Mouse (Mus musculus): ENCODE results near the gene Fbxo21. TPM values are rescaled to one million over a fixed set of nuclear protein-coding genes. Genes with fewer than 3 reads are reported as not detected.

Gene Fbxo21
- total RNA-seq, 2 experiments from 2014 or later = 128 to 150 TPM

GRCm38 (mm10) chr5:118037798-118038484, 61.4 kb downstream of the Fbxo21 start:
- no peak for DNase-seq (ENCODE audit: extremely low spot score in 1 of 2, low spot score in 1 of 2)

- no peak for DNase-seq (ENCODE audit: extremely low spot score in 1 of 2, low spot score in 1 of 2)
Measured at GRCm38 (mm10) chr5:118039241-118039668, 62.7 kb downstream of the Fbxo21 start.

- no peak for DNase-seq (ENCODE audit: extremely low spot score in 1 of 2, low spot score in 1 of 2)
Measured at GRCm38 (mm10) chr5:118042599-118042998, 66.1 kb downstream of the Fbxo21 start.

GRCm38 (mm10) chr5:118043761-118044160, 67.2 kb downstream of the Fbxo21 start:
- DNase-seq (ENCODE audit: extremely low spot score in 1 of 2, low spot score in 1 of 2) = no peak

- DNase-seq (ENCODE audit: extremely low spot score in 1 of 2, low spot score in 1 of 2) = peak in 1 of 2 experiments; percentile 66
Measured at GRCm38 (mm10) chr5:118044907-118045306, 68.4 kb downstream of the Fbxo21 start.

GRCm38 (mm10) chr5:118045385-118045784, 68.9 kb downstream of the Fbxo21 start:
- DNase-seq (ENCODE audit: extremely low spot score in 1 of 2, low spot score in 1 of 2) = no peak

GRCm38 (mm10) chr5:118047091-118047757, 70.7 kb downstream of the Fbxo21 start:
- DNase-seq (ENCODE audit: extremely low spot score in 1 of 2, low spot score in 1 of 2) = no peak

GRCm38 (mm10) chr5:118048412-118048811, 71.9 kb downstream of the Fbxo21 start:
- DNase-seq (ENCODE audit: extremely low spot score in 1 of 2, low spot score in 1 of 2) = no peak

GRCm38 (mm10) chr5:118048928-118049327, 72.4 kb downstream of the Fbxo21 start:
- DNase-seq (ENCODE audit: extremely low spot score in 1 of 2, low spot score in 1 of 2) = no peak

GRCm38 (mm10) chr5:118050743-118051142, 74.2 kb downstream of the Fbxo21 start:
- DNase-seq (ENCODE audit: extremely low spot score in 1 of 2, low spot score in 1 of 2) = no peak

GRCm38 (mm10) chr5:118051981-118052662, 75.6 kb downstream of the Fbxo21 start:
- DNase-seq (ENCODE audit: extremely low spot score in 1 of 2, low spot score in 1 of 2) = no peak

- no peak for DNase-seq (ENCODE audit: extremely low spot score in 1 of 2, low spot score in 1 of 2)
Measured at GRCm38 (mm10) chr5:118053205-118053604, 76.7 kb downstream of the Fbxo21 start.

- DNase-seq (ENCODE audit: extremely low spot score in 1 of 2, low spot score in 1 of 2) = peak in 1 of 2 experiments; percentile 14
Measured at GRCm38 (mm10) chr5:118057508-118058111, 81.1 kb downstream of the Fbxo21 start.

- no peak for DNase-seq (ENCODE audit: extremely low spot score in 1 of 2, low spot score in 1 of 2)
Measured at GRCm38 (mm10) chr5:118058858-118059257, 82.3 kb downstream of the Fbxo21 start.

- DNase-seq (ENCODE audit: extremely low spot score in 1 of 2, low spot score in 1 of 2) = no peak
Measured at GRCm38 (mm10) chr5:118059646-118060045, 83.1 kb downstream of the Fbxo21 start.

Other genes with a start within 250 kb of the Fbxo21 start
- 10 to 100 TPM; 46.2 to 62.5 TPM for gene Nos1, start 195.7 kb upstream of the Fbxo21 start, total RNA-seq (2021)
- 100 to 1,000 TPM in 1 of 2 experiments, 10 to 100 TPM in 1; 80.0 to 100 TPM for gene Tesc, start 51.0 kb downstream of the Fbxo21 start, total RNA-seq (2021)
- gene Fbxw8, start 178.7 kb downstream of the Fbxo21 start, total RNA-seq (2021) = 10 to 100 TPM; 35.7 to 39.3 TPM
- gene Hrk, start 187.9 kb downstream of the Fbxo21 start, total RNA-seq (2021) = 10 to 100 TPM; 32.8 to 36.2 TPM